ENCODE assay signal across 28 mouse cellular contexts in genomic region chr10:100521617-100522016, GRCm38 (mm10). TPM values are rescaled to one million over a fixed set of nuclear protein-coding genes. Genes with fewer than 3 reads are reported as not detected.
A peak's percentile ranks its signal among the peaks of the same experiment; 100 is the strongest.
DNase-seq lines count a peak whose midpoint lies in the region; ATAC-seq and TF ChIP-seq lines count a peak whose summit lies in the region.
"Had no signal": no experiment of that assay in that cellular context is flagged by ENCODE, and none has a peak within 500 bp of the region (broad histone marks: within the 10 kb centered on the region; RNA-seq: fewer than 3 reads in every experiment).

No protein-coding gene starts in this region.

- ATAC-seq in G1E (ENCODE audit: extremely low read depth, insufficient number of reproducible peaks, low FRiP score, poor library complexity, severe bottlenecking) = peak; percentile 42; the same call in 1 of the 2 replicates
- ATAC-seq: CD4-positive, CD25-positive, alpha-beta regulatory T cell, adult 4 months; forebrain, embryonic 14.5 days; forebrain, postnatal 0 days; hindbrain, embryonic 16.5 days; Patski had no signal

- WGBS in spleen, adult 2 months = 36% methylated on average over 4 of the region's 4 CpGs

- no peaks in the 10 kb centered on the region for H3K27me3 ChIP-seq in spleen, adult 2 months (ENCODE audit: control insufficient read depth, insufficient read depth, low read length)
- H3K27me3 ChIP-seq in G1E (ENCODE audit: insufficient read depth, low read length) = no peaks in the 10 kb centered on the region
- H3K27me3 ChIP-seq: embryonic facial prominence, embryonic 12.5 days; embryonic facial prominence, embryonic 15.5 days; heart, embryonic 12.5 days; heart, embryonic 15.5 days; hindbrain, embryonic 13.5 days; Patski had no signal

- no peaks in the 10 kb centered on the region for H3K4me1 ChIP-seq in spleen, adult 2 months (ENCODE audit: control insufficient read depth, insufficient read depth, insufficient read length)
- peaks cover 35% of the 10 kb centered on the region for H3K4me1 ChIP-seq in G1E (ENCODE audit: insufficient read depth, low read depth, low read length)
- H3K4me1 ChIP-seq: embryonic facial prominence, embryonic 12.5 days; embryonic facial prominence, embryonic 15.5 days; heart, embryonic 12.5 days; heart, embryonic 15.5 days; hindbrain, embryonic 10.5 days; hindbrain, embryonic 13.5 days had no signal

- intact Hi-C loops in left cerebral cortex, postnatal 4 days (cut with DNase I) = no loop called here

- TF ChIP-seq POLR2A in spleen, adult 2 months (IDR thresholded peaks at IDR 0.05; ENCODE audit: low read depth, low read length) = no peak

- peaks cover 4% of the 10 kb centered on the region for H3K9me3 ChIP-seq in G1E (replicated peaks)
- H3K9me3 ChIP-seq: embryonic facial prominence, embryonic 12.5 days; embryonic facial prominence, embryonic 15.5 days; heart, embryonic 15.5 days; hindbrain, embryonic 10.5 days; hindbrain, embryonic 13.5 days had no signal

- peak; percentile 3 to 39 for DNase-seq in kidney, postnatal 25 days
- DNase-seq in kidney, adult 18-20 months = no peak
- DNase-seq in spleen, adult 2 months (ENCODE audit: low read depth in 1 of 2, low spot score in 2 of 2) = peak; percentile 22 to 32
- DNase-seq in spleen, postnatal 4 days (ENCODE audit: low spot score in 2 of 2) = no peak
- DNase-seq in G1E (ENCODE audit: low spot score) = no peak
- DNase-seq in left cerebral cortex, postnatal 4 days = no peak
- DNase-seq in thymus, postnatal 4 days = no peak
- DNase-seq: adrenal gland, postnatal 10 days; adrenal gland, postnatal 36 days; cerebellum, adult 11 months; cerebellum, adult 2 months; cerebellum, adult 9-11 months; cerebellum, postnatal 25 days; forebrain, postnatal 0 days; gastrocnemius, postnatal 25 days; heart, adult 18-20 months; heart, postnatal 10 days; heart, postnatal 36 days had no signal

- H3K27ac ChIP-seq in spleen, adult 2 months (ENCODE audit: insufficient read depth, low read length) = no peak overlapping the region
- H3K27ac ChIP-seq: embryonic facial prominence, embryonic 12.5 days; embryonic facial prominence, embryonic 15.5 days; heart, embryonic 15.5 days; hindbrain, embryonic 10.5 days; hindbrain, embryonic 13.5 days had no signal

- no peak for TF ChIP-seq CTCF in spleen, adult 2 months (IDR thresholded peaks at IDR 0.05; ENCODE audit: extremely low read depth, insufficient read depth, insufficient read length, insufficient replicate concordance)
- TF ChIP-seq CTCF in G1E (IDR thresholded peaks at IDR 0.05; ENCODE audit: low read depth, low read length) = no peak

- no peak overlapping the region; the same call in 1 of the 2 replicates for H3K4me3 ChIP-seq in spleen, adult 2 months (ENCODE audit: extremely low read depth, insufficient read depth, insufficient read length)
- no peak overlapping the region for H3K4me3 ChIP-seq in G1E (ENCODE audit: low read depth, low read length)
- H3K4me3 ChIP-seq: embryonic facial prominence, embryonic 12.5 days; embryonic facial prominence, embryonic 15.5 days; heart, embryonic 12.5 days; heart, embryonic 15.5 days; hindbrain, embryonic 10.5 days; hindbrain, embryonic 13.5 days had no signal

- H3K36me3 ChIP-seq in spleen, adult 2 months (ENCODE audit: control insufficient read depth, insufficient read depth, low read length) = no peaks in the 10 kb centered on the region
- peaks cover 30% of the 10 kb centered on the region for H3K36me3 ChIP-seq in G1E (replicated peaks)

RNA-seq across cellular contexts. Expression of gene Cep290, which starts 34.3 kb away (rescaled TPM):
- polyA plus RNA-seq in spleen, adult 2 months (2012; rRNA removed) = 0.09 and 0.13 TPM in 2 replicates
- total RNA-seq in G1E (2014; fragmentation: Nextera tagmentation) (45.9 and 49.4 TPM in 2 replicates), G1E (2017) (23.3 and 28.6 TPM in 2 replicates)
- polyA plus RNA-seq in G1E (2012) = 0.58 and 1.0 TPM in 2 replicates
- total RNA-seq in left cerebral cortex, postnatal 4 days (2021) = 10 to 100 TPM; 11.1 to 13.1 TPM

RNA-seq across cellular contexts. Expression of gene Tmtc3, which starts 34.5 kb away (rescaled TPM):
- 1.6 and 1.8 TPM in 2 replicates for polyA plus RNA-seq in spleen, adult 2 months (2012; rRNA removed)
- 75.6 and 86.8 TPM in 2 replicates for total RNA-seq in G1E (2014; fragmentation: Nextera tagmentation)
- total RNA-seq in G1E (2017) = 9.8 and 12.3 TPM in 2 replicates
- 4.7 and 8.5 TPM in 2 replicates for polyA plus RNA-seq in G1E (2012)
- 10 to 100 TPM; 11.6 to 12.6 TPM for total RNA-seq in left cerebral cortex, postnatal 4 days (2021)

Comparison
In these comparisons a context has a peak if more than half of its experiments do, and no peak if none do; other contexts are left out.
1. DNase-seq: peak in kidney, postnatal 25 days (2 of 2) and spleen, adult 2 months (2 of 2); none in kidney, adult 18-20 months (single experiment), spleen, postnatal 4 days (0 of 2), G1E (single experiment), left cerebral cortex, postnatal 4 days (single experiment) and thymus, postnatal 4 days (single experiment).